Mouse (Mus musculus) mesoderm, embryonic 11.5 days (tissue): ENCODE results near the gene Cplx3.

Source experiments
- DNase-seq: peaks from one replicate; pipeline ENCODE4 v3.0.0-alpha.2; 2012; ENCODE audit warnings: low read depth, low spot score

The Cplx3 gene

GRCm38 (mm10) chr9:57601353-57601706 lies 4.8 kb downstream of the Cplx3 start:
- DNase-seq = no peak

- DNase-seq = peak; percentile 43
Measured at GRCm38 (mm10) chr9:57600620-57601352, 5.3 kb downstream of the Cplx3 start.

DNA sequence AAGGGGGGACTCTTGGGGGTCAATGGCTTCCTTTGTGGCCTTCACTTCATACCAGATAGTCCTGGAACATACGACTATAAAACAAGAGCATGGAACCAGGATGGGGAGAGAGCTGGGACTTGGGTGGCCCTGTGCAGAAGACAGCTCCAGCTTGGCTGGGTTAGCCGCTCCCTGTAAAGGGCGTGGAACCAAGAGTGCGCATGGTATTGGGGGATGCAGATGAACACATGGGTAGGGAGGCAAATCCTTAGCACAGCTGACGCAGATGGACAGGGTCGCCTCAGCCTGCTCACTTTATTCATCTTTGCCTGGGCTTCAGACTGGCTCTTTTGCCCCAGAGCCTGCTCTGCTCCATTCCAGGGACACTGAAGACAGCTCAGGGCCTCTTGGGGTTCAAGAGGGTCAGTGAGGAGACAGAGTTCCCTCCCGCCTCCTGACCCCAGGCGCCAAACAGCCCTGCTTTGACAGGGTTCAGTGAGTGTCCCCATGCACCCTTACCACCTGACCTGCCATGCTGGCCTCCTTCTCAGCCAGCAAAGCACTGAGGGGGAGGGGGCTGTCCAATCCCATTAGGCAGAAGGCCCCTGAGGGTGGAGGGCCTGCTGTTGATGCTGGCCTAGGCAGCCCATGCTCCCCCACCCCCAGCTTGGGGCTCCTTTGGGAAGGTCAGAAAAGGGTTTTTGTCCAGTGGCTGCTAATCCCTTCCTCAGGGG lies 7.1 kb downstream of the Cplx3 start:
- no peak for DNase-seq

DNA sequence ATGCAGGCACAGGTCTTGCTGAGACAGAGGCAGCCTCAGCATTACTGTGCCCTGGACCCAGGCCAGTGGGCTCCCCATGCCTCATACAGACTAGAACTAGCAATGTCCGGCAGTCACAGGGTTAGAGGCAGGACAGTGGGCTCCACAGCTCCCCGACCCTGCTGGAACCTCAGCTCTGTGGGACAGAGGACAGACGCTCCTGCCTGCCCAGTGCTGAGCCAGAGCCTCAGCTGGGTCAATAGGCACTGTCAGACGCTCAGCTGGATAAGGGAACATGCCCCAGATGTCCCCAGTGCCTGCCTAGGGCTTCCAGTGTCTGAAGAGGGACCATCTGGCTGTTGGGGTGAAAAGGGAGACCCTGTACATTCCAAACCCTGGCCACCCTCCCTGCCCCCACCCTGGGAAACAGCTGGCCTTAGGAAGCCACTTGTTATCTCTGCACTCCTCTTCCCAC lies 8.1 kb downstream of the Cplx3 start:
- peak; percentile 50 for DNase-seq

GRCm38 (mm10) chr9:57597265-57597664 lies 8.8 kb downstream of the Cplx3 start:
- no peak for DNase-seq

GRCm38 (mm10) chr9:57594174-57594509 lies 11.9 kb downstream of the Cplx3 start:
- no peak for DNase-seq

- DNase-seq = no peak
Measured at GRCm38 (mm10) chr9:57593454-57594173, 12.5 kb downstream of the Cplx3 start.

GRCm38 (mm10) chr9:57590726-57591125 lies 15.4 kb downstream of the Cplx3 start:
- no peak for DNase-seq

- DNase-seq = peak; percentile 74
Measured at GRCm38 (mm10) chr9:57589224-57590126, 16.6 kb downstream of the Cplx3 start, which contains the start of gene Ulk3. Gene Ulk3, plus strand, starts transcription at chr9:57589452.

DNA sequence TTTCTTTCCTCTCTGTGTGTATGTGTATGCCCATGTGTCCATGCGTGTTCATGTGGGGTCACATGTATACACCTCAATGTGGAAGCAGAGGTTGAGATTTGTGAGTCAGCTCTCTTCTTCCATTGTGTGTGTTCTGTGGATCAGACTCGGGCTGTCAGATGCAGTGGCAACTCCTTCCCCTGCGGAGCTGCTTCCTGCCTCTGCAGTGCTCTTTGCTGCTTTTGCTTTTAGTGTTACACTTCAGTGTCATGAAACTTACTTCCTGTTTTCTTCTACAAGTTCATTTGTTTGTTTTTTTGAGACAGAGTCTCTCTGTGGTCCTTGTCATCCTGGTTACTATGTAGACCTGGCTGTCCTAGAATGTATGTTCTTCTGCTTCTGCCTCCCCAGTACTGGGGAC lies 21.1 kb downstream of the Cplx3 start:
- no peak for DNase-seq

GRCm38 (mm10) chr9:57577144-57577849 lies 28.8 kb downstream of the Cplx3 start:
- no peak for DNase-seq

DNA sequence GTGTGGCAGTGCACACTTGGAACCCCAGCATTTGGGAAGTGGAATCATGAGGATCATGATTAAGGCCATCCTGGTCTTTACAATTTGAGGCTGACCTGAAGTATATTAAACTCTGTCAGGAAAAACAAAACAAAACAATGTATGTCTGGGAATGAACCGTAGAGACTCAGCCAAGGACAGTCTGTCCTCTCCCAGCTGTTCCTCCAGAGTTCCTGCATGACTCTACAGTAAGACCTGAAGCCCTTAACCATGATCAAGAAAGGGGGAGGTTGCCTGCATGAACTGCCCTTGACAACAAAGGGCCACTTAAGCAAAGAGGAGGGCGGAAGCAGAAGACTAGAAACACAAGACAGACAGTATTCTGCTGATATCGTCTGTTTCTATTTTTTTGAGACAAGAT lies 30.5 kb downstream of the Cplx3 start:
- no peak for DNase-seq

DNA sequence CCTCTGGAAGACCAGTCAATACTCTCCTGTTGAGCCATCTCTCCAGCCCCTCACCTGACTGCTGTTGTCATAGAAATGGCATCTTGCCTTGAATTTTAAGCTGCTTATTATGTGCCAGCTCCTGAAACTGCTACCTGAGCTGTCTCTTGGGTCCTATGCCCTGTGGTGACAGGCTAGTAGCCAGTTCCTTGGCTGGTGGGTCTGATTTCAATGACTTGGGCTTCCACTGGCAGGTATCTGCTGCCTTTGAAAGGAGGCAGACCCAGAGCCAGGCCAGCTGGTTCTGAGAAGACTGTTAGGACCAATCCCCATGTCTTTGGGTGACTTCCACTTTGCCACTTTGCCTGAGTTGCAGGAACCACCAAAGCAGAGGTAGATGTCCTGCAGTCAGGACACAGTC lies 31.7 kb downstream of the Cplx3 start:
- no peak for DNase-seq

DNA sequence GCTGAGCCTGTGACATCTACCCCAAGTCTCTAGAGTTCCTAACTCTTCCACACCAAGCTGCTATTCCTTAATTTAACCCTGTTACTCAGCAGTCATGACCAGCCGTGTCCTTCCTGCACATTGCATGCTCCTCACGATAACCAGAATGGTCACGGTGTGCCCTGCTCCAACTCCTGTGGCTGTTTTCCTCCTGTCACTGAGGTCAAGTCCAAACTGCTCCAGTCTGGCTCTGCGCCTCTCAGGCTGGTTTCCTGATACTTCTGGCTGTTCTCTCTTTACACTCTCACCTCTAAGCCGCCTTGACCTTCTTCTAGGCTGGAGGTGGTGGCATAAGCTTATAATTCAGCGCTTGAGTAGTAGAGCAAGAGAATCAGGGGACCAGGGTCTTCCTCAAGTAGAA lies 37.6 kb downstream of the Cplx3 start:
- no peak for DNase-seq

DNA sequence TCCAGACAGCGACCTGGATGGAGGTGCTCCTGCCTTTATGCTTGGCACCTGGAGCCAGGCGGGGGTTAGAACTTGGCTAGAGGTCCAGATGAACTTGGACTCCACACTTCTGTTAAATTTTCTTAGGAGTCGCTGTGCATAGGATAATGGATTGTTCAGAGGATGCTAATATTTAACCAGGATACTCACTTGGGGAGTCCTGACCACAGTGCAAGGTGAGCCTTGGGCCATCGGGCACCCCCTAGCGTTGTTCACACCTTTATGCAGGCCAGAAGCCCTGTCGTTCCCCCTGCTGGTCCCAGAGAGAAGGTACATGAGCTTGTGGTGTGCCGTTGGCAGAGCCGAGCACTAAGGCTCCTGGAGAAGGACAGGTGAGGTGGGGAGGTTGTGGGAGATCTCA lies 39.2 kb downstream of the Cplx3 start:
- DNase-seq = no peak

DNA sequence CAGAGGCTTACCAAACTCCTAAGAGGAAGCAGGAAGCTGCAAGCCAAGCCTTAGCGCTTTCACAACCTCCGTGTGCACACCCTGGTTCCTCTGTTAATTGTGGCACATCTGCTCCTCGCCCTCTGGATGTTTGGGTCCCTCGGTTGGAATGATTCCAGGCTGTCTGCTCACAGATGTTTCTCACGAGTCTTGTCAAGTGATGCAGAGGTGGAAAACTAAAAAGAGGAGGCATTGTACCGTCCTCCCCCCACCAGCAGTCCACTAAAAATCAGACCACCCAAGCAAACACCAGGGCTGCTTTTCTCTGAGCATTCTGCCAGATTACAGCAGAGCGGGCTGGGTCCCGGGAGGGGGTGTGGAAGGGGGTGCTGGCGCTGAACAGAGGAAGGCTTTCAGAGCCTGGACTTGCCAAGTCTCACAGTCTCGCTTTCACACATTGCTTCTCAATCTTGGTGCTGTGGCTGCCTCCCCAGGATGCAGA lies 40.3 kb downstream of the Cplx3 start:
- DNase-seq = peak; percentile 43

GRCm38 (mm10) chr9:57564609-57565008 lies 41.5 kb downstream of the Cplx3 start:
- DNase-seq = no peak

GRCm38 (mm10) chr9:57562896-57563372 lies 43.1 kb downstream of the Cplx3 start:
- DNase-seq = no peak

DNA sequence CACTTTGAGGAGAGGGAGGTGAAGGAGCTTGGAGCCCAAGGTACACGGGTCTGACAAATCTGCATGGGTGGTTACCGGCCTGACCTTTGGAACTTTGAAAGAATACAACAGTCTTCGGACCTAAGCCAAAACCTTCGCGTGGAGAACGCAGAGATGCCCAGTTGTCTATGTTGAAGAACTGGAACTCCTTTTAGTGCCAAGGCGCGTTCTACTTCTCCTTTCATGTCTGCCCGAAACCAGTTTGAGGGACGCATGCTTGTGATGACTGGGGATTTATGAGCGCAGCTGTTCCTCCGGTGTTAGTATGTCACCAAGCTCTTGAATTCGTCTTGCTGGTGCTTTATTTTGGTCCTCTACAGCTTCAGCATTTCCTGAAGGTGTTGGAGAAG lies 44.4 kb downstream of the Cplx3 start:
- no peak for DNase-seq

- peak; percentile 93 for DNase-seq
Measured at GRCm38 (mm10) chr9:57560861-57561710, 45.0 kb downstream of the Cplx3 start, which contains the start of gene Scamp2. Gene Scamp2, plus strand, starts transcription at chr9:57560943.
